Mouse (Mus musculus): ENCODE measurements around the gene Asxl2.

DNA sequence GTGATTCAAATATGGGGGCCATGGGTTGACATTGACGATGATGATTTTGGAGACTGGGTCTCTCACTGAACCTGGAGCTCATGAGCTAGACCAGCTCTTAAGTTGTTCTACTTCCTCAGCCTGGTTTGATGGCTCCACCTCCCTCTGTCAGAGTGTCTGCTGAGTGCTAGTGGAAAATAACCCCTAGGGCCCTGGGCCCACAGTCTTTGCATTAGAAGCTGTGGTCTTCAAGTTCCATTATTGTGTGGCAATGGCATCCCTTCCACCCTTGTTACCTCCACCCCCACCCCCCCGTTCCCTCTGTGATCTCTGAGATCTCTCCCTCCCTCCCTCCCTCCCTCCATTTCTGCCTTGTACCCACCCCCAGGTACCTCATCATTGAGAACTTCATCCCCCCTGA, 36.6 kb upstream of the Asxl2 start:
- no peak for TF ChIP-seq CTCF (IDR thresholded peaks at IDR 0.05; ENCODE audit: control insufficient read depth, insufficient read depth, insufficient replicate concordance, low read depth, low read length)
- TF ChIP-seq POLR2A (IDR thresholded peaks at IDR 0.05; ENCODE audit: control insufficient read depth, low read depth, low read length), result no peak

Data from testis, adult 2 months (tissue).